Mouse (Mus musculus): ENCODE results near the gene Triobp. TPM values are rescaled to one million over a fixed set of nuclear protein-coding genes. Genes with fewer than 3 reads are reported as not detected.

Gene Triobp
- polyA plus RNA-seq, 1 experiment = 32.9 TPM

GRCm38 (mm10) chr15:78927788-78928457, 19.6 kb upstream of the Triobp start:
- H3K4me1 ChIP-seq (ENCODE audit: control insufficient read depth, insufficient read depth, low read length) = peaks cover 9% of the 10 kb centered on the region
- peak overlapping the region; percentile 85 for H3K27ac ChIP-seq (ENCODE audit: control insufficient read depth, insufficient read depth, low read depth, low read length, poor library complexity)
- peak; percentile 44; the same call in 1 of the 2 replicates for TF ChIP-seq POLR2A (IDR thresholded peaks at IDR 0.05; ENCODE audit: borderline replicate concordance, control insufficient read depth, low read depth, low read length)
- no peak for TF ChIP-seq CTCF (IDR thresholded peaks at IDR 0.05; ENCODE audit: control insufficient read depth, insufficient read depth, low read length)
- under 1% methylated on average over 35 of the region's 35 CpGs for WGBS
- H3K4me3 ChIP-seq (replicated peaks; ENCODE audit: control insufficient read depth, low read depth, low read length) = peak overlapping the region; percentile 52

DNA sequence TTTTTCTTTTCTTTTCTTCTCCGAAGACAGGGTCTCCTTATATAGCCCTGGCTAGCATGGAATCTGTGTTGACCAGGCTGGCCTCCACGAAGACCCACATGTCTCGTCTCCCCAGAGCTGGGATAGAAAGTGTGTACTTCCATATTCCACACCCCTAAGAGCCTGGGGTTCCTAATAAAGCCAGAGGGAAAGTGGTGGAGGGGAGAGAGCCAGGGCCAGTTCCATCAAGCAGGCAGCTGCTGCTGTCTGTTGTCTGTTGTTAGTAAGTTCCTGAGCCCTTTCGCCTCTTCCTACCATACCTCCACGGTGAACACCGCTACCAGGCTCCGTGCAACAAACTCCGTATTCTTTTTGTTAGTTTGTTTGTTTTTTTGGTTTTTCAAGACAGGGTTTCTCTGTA, 19.0 kb upstream of the Triobp start:
- Histone ChIP-seq H3K4me1 (ENCODE audit: control insufficient read depth, insufficient read depth, low read length) (peaks cover 4% of the 10 kb centered on the region; the same call in 1 of the 2 replicates), H3K4me3 (replicated peaks; ENCODE audit: control insufficient read depth, low read depth, low read length) (no peak overlapping the region)

GRCm38 (mm10) chr15:78930192-78930706, 17.3 kb upstream of the Triobp start:
- TF ChIP-seq CTCF (IDR thresholded peaks at IDR 0.05; ENCODE audit: control insufficient read depth, insufficient read depth, low read length) = no peak
- no peak for TF ChIP-seq POLR2A (IDR thresholded peaks at IDR 0.05; ENCODE audit: borderline replicate concordance, control insufficient read depth, low read depth, low read length)
- H3K27ac ChIP-seq (ENCODE audit: control insufficient read depth, insufficient read depth, low read depth, low read length, poor library complexity) = no peak overlapping the region
- WGBS = 88% methylated on average over 6 of the region's 6 CpGs
- H3K4me1 ChIP-seq (ENCODE audit: control insufficient read depth, insufficient read depth, low read length) = peaks cover 2% of the 10 kb centered on the region; the same call in 1 of the 2 replicates
- H3K4me3 ChIP-seq (replicated peaks; ENCODE audit: control insufficient read depth, low read depth, low read length) = no peak overlapping the region

More for the DNA sequence above, 19.0 kb upstream of the Triobp start:
- H3K27ac ChIP-seq (ENCODE audit: control insufficient read depth, insufficient read depth, low read depth, low read length, poor library complexity) = no peak overlapping the region
- TF ChIP-seq CTCF (IDR thresholded peaks at IDR 0.05; ENCODE audit: control insufficient read depth, insufficient read depth, low read length) (no peak), POLR2A (IDR thresholded peaks at IDR 0.05; ENCODE audit: borderline replicate concordance, control insufficient read depth, low read depth, low read length) (no peak)
- 44% methylated on average over 8 of the region's 8 CpGs for WGBS

DNA sequence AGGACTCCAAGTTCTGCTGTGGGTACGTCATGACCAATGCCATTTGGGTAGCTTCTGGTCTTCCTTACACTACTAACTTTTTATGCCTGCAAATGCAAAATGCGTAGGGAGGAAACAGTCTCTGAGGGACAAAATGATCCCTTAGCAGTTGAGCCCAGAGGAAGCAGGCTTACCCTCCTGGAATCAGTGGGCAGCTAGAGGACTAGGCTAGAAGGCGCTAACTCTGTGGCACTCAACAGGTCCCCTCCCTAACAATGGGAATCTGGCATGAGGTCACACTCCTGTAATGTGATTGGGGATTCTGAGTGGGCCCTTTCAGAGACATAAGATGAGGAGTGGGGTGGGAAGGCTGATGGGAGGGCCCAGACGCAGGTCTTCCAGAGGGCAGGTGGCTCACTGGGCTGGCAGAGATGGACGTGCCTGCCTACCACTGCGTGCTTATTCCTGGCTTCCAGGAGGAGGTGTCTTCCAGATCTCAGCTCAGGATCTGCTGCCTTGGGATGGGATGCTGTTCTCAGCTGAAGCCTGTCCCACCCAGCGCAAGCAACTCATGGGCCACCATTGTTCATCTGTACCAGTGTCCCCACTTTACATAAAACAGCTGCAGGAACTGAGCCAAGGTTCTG, 16.6 kb upstream of the Triobp start:
- no peak overlapping the region for H3K27ac ChIP-seq (ENCODE audit: control insufficient read depth, insufficient read depth, low read depth, low read length, poor library complexity)

DNA sequence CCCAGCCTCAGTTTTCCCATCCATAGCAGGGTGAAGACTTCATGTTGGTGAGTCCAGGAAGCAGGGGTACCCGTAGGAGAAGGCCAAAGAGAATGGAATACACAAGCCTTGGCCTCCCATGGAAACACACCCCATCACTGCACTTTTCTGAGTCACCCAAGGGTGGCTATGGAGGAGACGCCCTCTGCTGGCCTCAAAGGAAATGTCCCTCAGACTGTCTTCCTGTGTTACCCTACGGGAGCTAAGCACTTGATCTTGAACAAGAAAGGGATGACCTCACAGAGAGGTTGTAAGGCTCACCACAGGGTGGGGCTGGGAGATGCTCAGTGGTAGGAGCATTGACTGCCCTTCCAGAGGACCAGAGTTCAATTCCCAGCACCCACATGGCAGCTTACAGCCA, 15.9 kb upstream of the Triobp start:
- H3K27ac ChIP-seq (ENCODE audit: control insufficient read depth, insufficient read depth, low read depth, low read length, poor library complexity) = no peak overlapping the region
- H3K4me1 ChIP-seq (ENCODE audit: control insufficient read depth, insufficient read depth, low read length) = peaks cover 3% of the 10 kb centered on the region; the same call in 1 of the 2 replicates
- no peak overlapping the region for H3K4me3 ChIP-seq (replicated peaks; ENCODE audit: control insufficient read depth, low read depth, low read length)
- no peak for TF ChIP-seq POLR2A (IDR thresholded peaks at IDR 0.05; ENCODE audit: borderline replicate concordance, control insufficient read depth, low read depth, low read length)
- peak; percentile 86 for TF ChIP-seq CTCF (IDR thresholded peaks at IDR 0.05; ENCODE audit: control insufficient read depth, insufficient read depth, low read length)
- 1% methylated on average over 3 of the region's 3 CpGs for WGBS

More for the DNA sequence above, 16.6 kb upstream of the Triobp start:
- WGBS = 89% methylated on average over 7 of the region's 7 CpGs
- H3K4me1 ChIP-seq (ENCODE audit: control insufficient read depth, insufficient read depth, low read length) = peaks cover 2% of the 10 kb centered on the region; the same call in 1 of the 2 replicates
- TF ChIP-seq CTCF (IDR thresholded peaks at IDR 0.05; ENCODE audit: control insufficient read depth, insufficient read depth, low read length) = no peak
- no peak for TF ChIP-seq POLR2A (IDR thresholded peaks at IDR 0.05; ENCODE audit: borderline replicate concordance, control insufficient read depth, low read depth, low read length)
- no peak overlapping the region for H3K4me3 ChIP-seq (replicated peaks; ENCODE audit: control insufficient read depth, low read depth, low read length)

GRCm38 (mm10) chr15:78934784-78935320, 12.7 kb upstream of the Triobp start, which contains the start of gene Nol12:
Gene Nol12 (plus strand): TSS chr15:78934933.
- peak within 1 kb of the TSS; percentile 73 for H3K27ac ChIP-seq (ENCODE audit: control insufficient read depth, insufficient read depth, low read depth, low read length, poor library complexity)
- WGBS = under 1% methylated on average over 42 of the region's 42 CpGs
- peaks cover 1% of the 10 kb centered on the region; the same call in 1 of the 2 replicates for H3K4me1 ChIP-seq (ENCODE audit: control insufficient read depth, insufficient read depth, low read length)
- peak within 1 kb of the TSS; percentile 98 for H3K4me3 ChIP-seq (replicated peaks; ENCODE audit: control insufficient read depth, low read depth, low read length)
- peak; percentile 79; the same call in 1 of the 2 replicates for TF ChIP-seq POLR2A (IDR thresholded peaks at IDR 0.05; ENCODE audit: borderline replicate concordance, control insufficient read depth, low read depth, low read length)
- TF ChIP-seq CTCF (IDR thresholded peaks at IDR 0.05; ENCODE audit: control insufficient read depth, insufficient read depth, low read length) = no peak

DNA sequence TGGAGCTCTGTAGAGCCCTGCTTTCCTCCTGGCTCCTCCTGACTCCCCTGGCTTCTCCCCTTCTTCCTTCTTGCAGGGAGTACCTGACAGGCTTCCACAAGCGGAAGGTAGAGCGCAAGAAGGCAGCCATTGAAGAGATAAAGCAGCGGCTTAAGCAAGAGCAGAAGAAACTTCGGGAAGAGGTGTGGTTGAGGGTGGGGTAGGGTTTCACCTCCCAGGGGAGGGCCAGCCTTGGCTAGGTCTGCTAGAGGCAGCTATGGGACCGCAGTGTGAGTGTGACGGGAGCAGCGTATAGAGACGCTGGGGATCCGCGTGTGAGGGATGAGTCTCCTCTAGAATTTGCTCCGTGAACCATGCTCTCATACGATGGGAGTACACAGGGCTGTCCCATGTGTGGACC, 11.1 kb upstream of the Triobp start:
- WGBS = 82% methylated on average over 12 of the region's 12 CpGs
- Histone ChIP-seq H3K4me3 (replicated peaks; ENCODE audit: control insufficient read depth, low read depth, low read length) (no peak overlapping the region), H3K27ac (ENCODE audit: control insufficient read depth, insufficient read depth, low read depth, low read length, poor library complexity) (no peak overlapping the region), H3K4me1 (ENCODE audit: control insufficient read depth, insufficient read depth, low read length) (peaks cover 1% of the 10 kb centered on the region; the same call in 1 of the 2 replicates)
- no peak for TF ChIP-seq POLR2A (IDR thresholded peaks at IDR 0.05; ENCODE audit: borderline replicate concordance, control insufficient read depth, low read depth, low read length)
- TF ChIP-seq CTCF (IDR thresholded peaks at IDR 0.05; ENCODE audit: control insufficient read depth, insufficient read depth, low read length) = no peak

DNA sequence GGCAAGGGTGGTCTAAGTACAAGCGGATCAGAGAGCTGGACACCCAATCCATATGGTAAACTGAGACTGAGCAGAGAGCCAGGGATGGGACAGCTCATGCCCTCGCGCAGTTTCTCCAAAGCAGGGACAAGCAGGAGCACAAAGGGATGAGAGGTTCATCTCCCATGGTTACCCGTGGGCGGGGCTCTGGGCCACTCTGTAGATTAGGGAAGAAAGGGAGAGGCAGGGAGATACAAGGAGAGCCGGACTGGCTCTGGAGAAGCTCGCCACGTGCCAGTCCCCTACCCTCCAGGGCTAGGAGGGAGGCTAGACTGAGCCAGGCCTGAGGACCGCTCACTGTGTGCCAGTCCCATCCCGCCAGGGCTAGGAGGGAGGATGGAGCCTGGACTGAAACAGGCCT, 10.2 kb upstream of the Triobp start:
- H3K4me3 ChIP-seq (replicated peaks; ENCODE audit: control insufficient read depth, low read depth, low read length) = no peak overlapping the region
- H3K4me1 ChIP-seq (ENCODE audit: control insufficient read depth, insufficient read depth, low read length) = peaks cover 1% of the 10 kb centered on the region; the same call in 1 of the 2 replicates
- 89% methylated on average over 10 of the region's 10 CpGs for WGBS
- H3K27ac ChIP-seq (ENCODE audit: control insufficient read depth, insufficient read depth, low read depth, low read length, poor library complexity) = no peak overlapping the region
- no peak for TF ChIP-seq CTCF (IDR thresholded peaks at IDR 0.05; ENCODE audit: control insufficient read depth, insufficient read depth, low read length)
- no peak for TF ChIP-seq POLR2A (IDR thresholded peaks at IDR 0.05; ENCODE audit: borderline replicate concordance, control insufficient read depth, low read depth, low read length)
